Mouse (Mus musculus): Measurements from ENCODE around the gene Zfp444. TPM values are rescaled to one million over a fixed set of nuclear protein-coding genes. Genes with fewer than 3 reads are reported as not detected.
A peak's percentile ranks its signal among the peaks of the same experiment; 100 is the strongest.
"Not testable (repeated sequence)": the region's sequence is repeated elsewhere in the genome, so short reads cannot be mapped to it uniquely, and the experiment has no call there.

Gene Zfp444
- polyA plus RNA-seq, 1 experiment from 2014 or later, result 46.8 TPM

GRCm38 (mm10) chr7:6169403-6169802 lies 2.6 kb upstream of the Zfp444 start:
- Histone ChIP-seq H3K27ac (peak overlapping the region; percentile 42), H3K4me3 (replicated peaks) (no peak overlapping the region), H3K27me3 (replicated peaks) (no peaks in the 10 kb centered on the region), H3K9me3 (no peaks in the 10 kb centered on the region), H3K4me1 (peaks cover 6% of the 10 kb centered on the region; the same call in 1 of the 2 replicates), H3K36me3 (no peaks in the 10 kb centered on the region), H3K4me2 (no peak overlapping the region), H3K9ac (no peak overlapping the region)
- WGBS, result 51% methylated on average over 3 of the region's 3 CpGs
- ATAC-seq (ENCODE audit: insufficient read depth, low FRiP score, low read depth), result peak; percentile 51

- H3K27ac ChIP-seq, result peak overlapping the region; percentile 42; the same call in 1 of the 2 replicates
- no peaks in the 10 kb centered on the region for H3K9me3 ChIP-seq
- no peak for ATAC-seq (ENCODE audit: insufficient read depth, low FRiP score, low read depth)
- 81% methylated on average over 9 of the region's 9 CpGs for WGBS
- no peak overlapping the region for H3K4me2 ChIP-seq
- no peak overlapping the region for H3K9ac ChIP-seq
- H3K4me1 ChIP-seq, result peaks cover 8% of the 10 kb centered on the region; the same call in 1 of the 2 replicates
- no peaks in the 10 kb centered on the region for H3K27me3 ChIP-seq (replicated peaks)
- no peaks in the 10 kb centered on the region for H3K36me3 ChIP-seq
- H3K4me3 ChIP-seq (replicated peaks), result no peak overlapping the region
Measured at GRCm38 (mm10) chr7:6170391-6170790, 1.6 kb upstream of the Zfp444 start.

GRCm38 (mm10) chr7:6170871-6171270 lies 1.2 kb upstream of the Zfp444 start:
- H3K9me3 ChIP-seq, result no peaks in the 10 kb centered on the region
- H3K4me2 ChIP-seq, result peak overlapping the region; percentile 84
- H3K4me1 ChIP-seq, result peaks cover 8% of the 10 kb centered on the region; the same call in 1 of the 2 replicates
- H3K36me3 ChIP-seq, result 0 out of 2 replicates have a peak, but pooled peaks cover 3% of the 10 kb centered on the region
- H3K9ac ChIP-seq, result 0 out of 2 replicates have a peak overlapping the region, but pooled peaks have one; percentile 14
- no peaks in the 10 kb centered on the region for H3K27me3 ChIP-seq (replicated peaks)
- peak overlapping the region; percentile 72; the same call in 1 of the 2 replicates for H3K4me3 ChIP-seq (replicated peaks)
- H3K27ac ChIP-seq, result peak overlapping the region; percentile 87; the same call in 1 of the 2 replicates
- ATAC-seq (ENCODE audit: insufficient read depth, low FRiP score, low read depth), result no peak
- 40% methylated on average over 6 of the region's 6 CpGs for WGBS

DNA sequence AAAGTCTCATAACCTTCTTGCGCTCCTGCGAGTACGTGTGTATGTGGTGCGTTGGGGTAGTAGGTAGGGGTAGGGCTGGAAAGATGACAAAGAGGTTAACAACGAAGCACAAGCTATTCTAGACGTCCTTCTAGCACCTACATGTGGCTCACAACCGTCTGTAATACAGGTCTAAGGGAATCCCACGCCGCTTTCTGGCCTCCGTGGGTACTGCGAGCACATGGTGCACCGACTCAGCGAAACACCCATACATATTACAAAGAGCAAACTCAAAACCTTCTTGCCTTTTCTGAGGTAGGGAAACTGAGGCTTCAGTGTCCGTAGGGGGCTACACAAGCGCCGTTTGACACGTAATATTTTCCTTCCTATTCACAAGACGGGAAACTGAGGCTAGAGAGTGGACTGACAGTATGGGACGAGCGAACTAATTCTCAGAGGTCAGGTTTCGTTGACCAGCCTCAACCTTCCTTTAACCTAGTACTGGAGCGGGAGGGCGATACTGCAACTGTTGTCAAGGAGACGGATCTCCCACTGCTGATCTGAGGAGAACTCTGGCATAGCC lies 501 bp upstream of the Zfp444 start:
- WGBS, result under 1% methylated on average over 24 of the region's 24 CpGs

GRCm38 (mm10) chr7:6172674-6173244 lies 733 bp downstream of the Zfp444 start:
- 0 out of 2 replicates have a peak, but pooled peaks cover 4% of the 10 kb centered on the region for H3K36me3 ChIP-seq
- peak overlapping the region; percentile 53 for H3K9ac ChIP-seq
- H3K9me3 ChIP-seq, result no peaks in the 10 kb centered on the region
- peak overlapping the region; percentile 84 for H3K4me2 ChIP-seq
- peak; percentile 3; the same call in 1 of the 2 replicates for ATAC-seq (ENCODE audit: insufficient read depth, low FRiP score, low read depth)
- peak overlapping the region; percentile 31; the same call in 1 of the 2 replicates for H3K27ac ChIP-seq
- 1% methylated on average over 24 of the region's 28 CpGs for WGBS
- no peaks in the 10 kb centered on the region for H3K27me3 ChIP-seq (replicated peaks)
- H3K4me3 ChIP-seq (replicated peaks), result peak overlapping the region; percentile 72
- peaks cover 8% of the 10 kb centered on the region; the same call in 1 of the 2 replicates for H3K4me1 ChIP-seq

More for the DNA sequence above, 501 bp upstream of the Zfp444 start:
- Histone ChIP-seq H3K9ac (peak overlapping the region; percentile 14; the same call in 1 of the 2 replicates), H3K4me3 (replicated peaks) (peak overlapping the region; percentile 72), H3K27me3 (replicated peaks) (no peaks in the 10 kb centered on the region), H3K9me3 (no peaks in the 10 kb centered on the region), H3K4me1 (peaks cover 8% of the 10 kb centered on the region; the same call in 1 of the 2 replicates), H3K4me2 (peak overlapping the region; percentile 84), H3K36me3 (0 out of 2 replicates have a peak, but pooled peaks cover 4% of the 10 kb centered on the region), H3K27ac (peak overlapping the region; percentile 87)
- ATAC-seq (ENCODE audit: insufficient read depth, low FRiP score, low read depth), result peak; percentile 27; the same call in 1 of the 2 replicates

DNA sequence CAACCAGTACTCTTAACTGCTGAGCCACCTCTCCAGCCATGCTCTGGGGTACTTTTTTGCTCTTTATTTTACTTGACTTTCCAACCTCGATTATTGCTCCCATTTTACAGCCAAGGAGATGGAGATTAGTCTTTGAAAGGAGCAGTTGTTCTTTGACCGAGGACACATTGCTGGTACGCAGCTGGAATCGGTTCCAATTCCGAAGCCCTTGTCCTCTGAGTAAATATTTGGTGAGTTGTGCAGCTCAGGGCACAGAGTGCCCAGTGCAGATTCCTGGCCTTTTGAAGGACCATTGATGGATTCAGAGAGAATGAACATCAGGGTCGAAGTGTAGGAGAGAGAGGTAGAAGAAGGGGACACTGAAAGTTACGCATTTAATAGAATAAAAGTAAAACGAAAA lies 1.8 kb downstream of the Zfp444 start:
- no peak overlapping the region for H3K4me2 ChIP-seq
- no peaks in the 10 kb centered on the region for H3K27me3 ChIP-seq (replicated peaks)
- H3K9ac ChIP-seq, result no peak overlapping the region
- 77% methylated on average over 8 of the region's 8 CpGs for WGBS
- peaks cover 8% of the 10 kb centered on the region; the same call in 1 of the 2 replicates for H3K4me1 ChIP-seq
- H3K4me3 ChIP-seq (replicated peaks), result no peak overlapping the region
- no peak for ATAC-seq (ENCODE audit: insufficient read depth, low FRiP score, low read depth)
- no peaks in the 10 kb centered on the region for H3K9me3 ChIP-seq
- 0 out of 2 replicates have a peak, but pooled peaks cover 4% of the 10 kb centered on the region for H3K36me3 ChIP-seq
- H3K27ac ChIP-seq, result no peak overlapping the region

- not testable (repeated sequence) for H3K27ac ChIP-seq; ATAC-seq (ENCODE audit: insufficient read depth, low FRiP score, low read depth)
Measured at GRCm38 (mm10) chr7:6174365-6174987, 2.5 kb downstream of the Zfp444 start.

GRCm38 (mm10) chr7:6179013-6179412 lies 7.0 kb downstream of the Zfp444 start:
- H3K9ac ChIP-seq, result no peak overlapping the region
- 0 out of 2 replicates have a peak, but pooled peaks cover 2% of the 10 kb centered on the region for H3K4me1 ChIP-seq
- no peak overlapping the region for H3K4me3 ChIP-seq (replicated peaks)
- peaks cover 7% of the 10 kb centered on the region; the same call in 1 of the 2 replicates for H3K36me3 ChIP-seq
- H3K9me3 ChIP-seq, result no peaks in the 10 kb centered on the region
- H3K27ac ChIP-seq, result no peak overlapping the region
- ATAC-seq (ENCODE audit: insufficient read depth, low FRiP score, low read depth), result no peak
- no peaks in the 10 kb centered on the region for H3K27me3 ChIP-seq (replicated peaks)
- no peak overlapping the region for H3K4me2 ChIP-seq

More at GRCm38 (mm10) chr7:6174365-6174987, 2.5 kb downstream of the Zfp444 start:
- 80% methylated on average over 9 of the region's 9 CpGs for WGBS
- not testable (repeated sequence) for H3K9me3 ChIP-seq; H3K36me3 ChIP-seq; H3K27me3 ChIP-seq (replicated peaks); H3K4me2 ChIP-seq; H3K4me3 ChIP-seq (replicated peaks); H3K9ac ChIP-seq; H3K4me1 ChIP-seq

DNA sequence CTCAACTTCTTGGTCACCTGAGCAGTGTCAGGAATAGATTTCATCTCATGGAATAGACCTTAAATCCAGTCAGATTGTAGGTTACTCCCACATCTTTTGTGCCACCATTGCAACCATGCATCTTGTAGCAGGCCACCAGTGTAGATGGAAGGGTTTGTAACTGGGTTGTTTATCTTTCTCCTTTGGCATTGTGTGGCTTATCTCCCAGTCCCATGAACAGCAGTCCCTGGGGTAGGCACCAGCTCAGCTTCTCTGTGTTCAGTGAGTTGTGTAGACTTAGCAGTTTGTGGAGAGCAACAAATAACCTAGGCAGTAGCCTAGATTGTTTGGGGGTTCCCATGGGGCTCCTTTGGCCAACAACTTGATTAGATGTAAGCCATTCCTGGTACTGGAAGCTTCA lies 10.9 kb downstream of the Zfp444 start:
- Histone ChIP-seq H3K4me1 (no peaks in the 10 kb centered on the region), H3K27me3 (replicated peaks) (no peaks in the 10 kb centered on the region), H3K4me3 (replicated peaks) (no peak overlapping the region), H3K9me3 (no peaks in the 10 kb centered on the region), H3K27ac (no peak overlapping the region), H3K4me2 (no peak overlapping the region), H3K36me3 (peaks cover 22% of the 10 kb centered on the region), H3K9ac (no peak overlapping the region)
- no peak for ATAC-seq (ENCODE audit: insufficient read depth, low FRiP score, low read depth)

DNA sequence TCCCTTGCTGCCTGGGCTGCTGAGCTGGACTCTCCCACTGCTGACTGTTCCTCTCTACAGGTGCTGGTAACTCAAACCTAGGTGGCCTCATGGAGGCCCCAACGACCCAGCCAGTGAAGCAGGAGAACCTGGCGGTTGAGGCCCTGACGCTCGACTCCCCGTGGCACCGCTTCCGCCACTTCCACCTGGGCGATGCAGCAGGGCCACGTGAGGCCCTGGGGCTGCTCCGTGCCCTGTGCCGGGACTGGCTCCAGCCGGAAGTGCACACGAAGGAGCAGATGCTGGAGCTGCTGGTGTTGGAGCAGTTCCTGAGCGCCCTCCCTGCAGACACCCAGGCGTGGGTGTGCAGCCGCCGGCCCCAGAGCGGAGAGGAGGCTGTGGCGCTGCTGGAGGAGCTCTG lies 11.8 kb downstream of the Zfp444 start:
- Histone ChIP-seq H3K4me1 (no peaks in the 10 kb centered on the region), H3K27me3 (replicated peaks) (no peaks in the 10 kb centered on the region), H3K4me2 (no peak overlapping the region), H3K27ac (no peak overlapping the region), H3K4me3 (replicated peaks) (no peak overlapping the region), H3K36me3 (peaks cover 30% of the 10 kb centered on the region), H3K9me3 (no peaks in the 10 kb centered on the region), H3K9ac (no peak overlapping the region)
- WGBS, result 94% methylated on average over 19 of the region's 19 CpGs
- ATAC-seq (ENCODE audit: insufficient read depth, low FRiP score, low read depth), result no peak

DNA sequence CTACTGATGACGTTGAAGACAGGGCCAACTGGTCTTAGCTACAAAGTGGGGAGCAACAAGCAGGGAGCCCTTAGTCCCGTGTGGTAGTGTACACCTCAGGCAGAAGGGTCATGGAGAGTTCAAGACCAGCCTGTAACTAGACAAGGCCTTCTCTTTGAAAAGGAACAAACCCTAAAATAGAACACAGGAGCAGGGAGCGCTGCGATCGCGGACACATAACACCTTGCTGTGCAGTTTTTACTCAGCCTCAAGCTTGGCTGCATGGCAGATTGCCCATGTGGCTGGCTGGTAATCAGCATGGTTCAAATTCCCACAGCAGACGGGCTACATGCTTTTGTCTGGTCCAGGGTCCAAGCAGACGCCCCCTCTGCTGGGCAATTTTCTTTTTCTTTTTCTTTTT lies 12.5 kb downstream of the Zfp444 start:
- no peaks in the 10 kb centered on the region for H3K27me3 ChIP-seq (replicated peaks)
- H3K9me3 ChIP-seq, result no peaks in the 10 kb centered on the region
- no peaks in the 10 kb centered on the region for H3K4me1 ChIP-seq
- WGBS, result 83% methylated on average over 8 of the region's 8 CpGs
- H3K36me3 ChIP-seq, result peaks cover 38% of the 10 kb centered on the region
- no peak for ATAC-seq (ENCODE audit: insufficient read depth, low FRiP score, low read depth)
- no peak overlapping the region for H3K4me2 ChIP-seq
- H3K4me3 ChIP-seq (replicated peaks), result no peak overlapping the region
- H3K9ac ChIP-seq, result no peak overlapping the region
- H3K27ac ChIP-seq, result no peak overlapping the region

DNA sequence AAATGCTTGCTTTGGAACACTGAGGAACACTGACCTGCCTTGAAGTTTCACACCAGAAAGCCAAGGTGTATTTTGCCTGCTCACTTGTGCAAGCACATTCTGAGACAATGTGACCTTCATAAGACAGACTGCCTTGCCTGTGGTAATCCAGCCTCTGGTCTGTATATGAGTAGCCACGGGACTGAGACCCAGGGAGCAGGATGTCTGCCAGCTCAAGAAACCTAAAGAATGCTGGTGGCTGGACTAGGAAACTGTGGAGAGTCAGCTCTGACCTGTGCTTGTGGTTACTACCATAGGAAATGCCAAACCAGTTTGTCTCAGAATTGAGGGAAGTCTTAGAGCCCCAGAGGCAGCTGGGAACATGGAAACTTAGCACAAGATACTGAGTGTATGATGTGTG lies 13.4 kb downstream of the Zfp444 start:
- Histone ChIP-seq H3K9ac (no peak overlapping the region), H3K4me2 (no peak overlapping the region), H3K36me3 (peaks cover 40% of the 10 kb centered on the region), H3K27me3 (replicated peaks) (no peaks in the 10 kb centered on the region), H3K4me1 (no peaks in the 10 kb centered on the region), H3K4me3 (replicated peaks) (no peak overlapping the region), H3K9me3 (no peaks in the 10 kb centered on the region), H3K27ac (no peak overlapping the region)
- no peak for ATAC-seq (ENCODE audit: insufficient read depth, low FRiP score, low read depth)
- 97% methylated on average over 1 of the region's 1 CpGs for WGBS
